Mouse (Mus musculus) intestine, postnatal 0 days (tissue): ENCODE results near the gene Hils1. TPM values are rescaled to one million over a fixed set of nuclear protein-coding genes. Genes with fewer than 3 reads are reported as not detected.

Source experiments
- ATAC-seq: fragments of 200-750 bp; cut with Nextera tagmentation; 2 replicates; pipeline ENCODE4 v1.8.0; 2017; ENCODE audit warnings: mild to moderate bottlenecking, moderate TSS enrichment, moderate library complexity
- H3K27ac ChIP-seq: fragments of 300-500 bp; sonication (generic); 2 replicates; pipeline ENCODE4 v1.5.1; 2014; ENCODE audit warnings: mild to moderate bottlenecking, low read depth, low read length, moderate library complexity
- H3K27me3 ChIP-seq: fragments of 300-500 bp; sonication (generic); replicated peaks from 2 replicates; pipeline ENCODE4 v1.6.1; 2014; ENCODE audit warnings: low read length, mixed read lengths; ENCODE audit not compliant: control insufficient read depth, insufficient read depth
- H3K36me3 ChIP-seq: fragments of 300-500 bp; sonication (generic); 2 replicates; pipeline ENCODE4 v1.6.1; 2014; ENCODE audit warnings: mild to moderate bottlenecking, moderate library complexity; ENCODE audit not compliant: control insufficient read depth, insufficient read depth
- H3K4me1 ChIP-seq: fragments of 300-500 bp; sonication (generic); replicated peaks from 2 replicates; pipeline ENCODE4 v1.6.1; 2014; ENCODE audit warnings: antibody characterized with exemption, low read length, mixed read lengths; ENCODE audit not compliant: control insufficient read depth, insufficient read depth
- H3K4me2 ChIP-seq: fragments of 300-500 bp; sonication (generic); replicated peaks from 2 replicates; pipeline ENCODE4 v1.6.1; 2014; ENCODE audit warnings: low read depth, mild to moderate bottlenecking, moderate library complexity
- H3K4me3 ChIP-seq: fragments of 300-500 bp; sonication (generic); 2 replicates; pipeline ENCODE4 v1.5.1; 2014; ENCODE audit warnings: low read depth, low read length
- H3K9ac ChIP-seq: fragments of 300-500 bp; sonication (generic); 2 replicates; pipeline ENCODE4 v1.6.1; 2014; ENCODE audit warnings: mild to moderate bottlenecking, low read depth, low read length
- H3K9me3 ChIP-seq: fragments of 300-500 bp; sonication (generic); 2 replicates; pipeline ENCODE4 v1.6.1; 2016; ENCODE audit warnings: mixed run types; ENCODE audit not compliant: control insufficient read depth
- CTCF ChIP-seq: sonication (generic); IDR thresholded peaks from 2 replicates; pipeline ENCODE4 v1.5.1; 2016; ENCODE audit warnings: low read depth, mild to moderate bottlenecking, control low read depth, antibody characterized with exemption, moderate library complexity
- WGBS: fragments of 180-500 bp; shearing (Covaris S2); extraction: QIAGEN DNeasy Blood & Tissue Kit; methylation state at CpG from one replicate; pipeline ENCODE4 v1.1.7; 2014; 5-methylcytosine and 5-hydroxymethylcytosine counted together
- polyA plus RNA-seq: library from polyadenylated mRNA; unstranded; fragments of >200 nt; fragmentation: Nextera tagmentation; extraction: Ambion mirVana; gene quantifications from 2 replicates; pipeline ENCODE4 v1.2.1, GENCODE M21; 2015

Gene Hils1
- polyA plus RNA-seq, 1 experiment from 2014 or later = not detected

DNA sequence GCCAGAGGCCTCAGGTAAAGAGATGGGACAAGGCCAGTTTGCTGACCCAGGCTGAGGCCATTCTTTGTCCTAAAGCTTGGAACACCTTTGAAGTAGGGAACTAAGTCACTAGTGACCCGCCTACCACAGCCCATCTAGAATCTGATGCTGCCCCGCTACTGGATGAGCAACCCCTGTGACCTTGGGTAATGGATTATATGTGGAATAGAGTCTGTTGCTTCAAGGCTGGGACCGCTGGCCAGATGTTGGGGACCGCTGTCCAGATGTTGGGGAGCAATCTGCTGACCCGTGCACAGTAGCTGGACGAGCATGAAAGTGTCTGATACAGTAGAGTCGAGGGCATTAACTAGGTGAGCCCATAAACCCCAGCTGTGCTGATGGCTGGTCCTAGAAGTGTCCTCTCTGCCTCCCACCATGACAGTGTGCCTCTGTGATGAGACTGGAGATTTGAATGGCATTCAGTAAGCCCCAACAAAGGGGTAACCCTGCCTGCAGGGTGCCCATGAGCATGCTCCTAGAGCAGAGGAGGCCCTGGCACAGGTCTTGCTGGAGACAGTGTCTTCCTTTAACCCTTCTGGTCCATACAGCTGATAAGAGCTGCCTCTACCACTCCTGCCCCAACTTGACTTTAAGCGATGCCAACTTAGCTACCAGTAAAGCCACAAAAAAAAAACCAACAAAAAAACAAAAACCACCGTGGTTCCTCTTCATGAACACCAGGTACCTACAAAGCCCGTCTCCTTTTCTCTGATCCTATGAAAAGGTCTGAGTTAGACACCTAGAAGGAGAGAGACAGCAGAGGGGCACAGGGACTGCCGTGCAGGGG, 27.8 kb downstream of the Hils1 start:
- Histone ChIP-seq H3K4me3 (no peak overlapping the region), H3K9ac (0 out of 2 replicates have a peak overlapping the region, but pooled peaks have one; percentile 11), H3K9me3 (no peaks in the 10 kb centered on the region), H3K4me2 (peak overlapping the region; percentile 13; the same call in 1 of the 2 replicates), H3K36me3 (peaks cover 34% of the 10 kb centered on the region), H3K27ac (no peak overlapping the region), H3K27me3 (no peaks in the 10 kb centered on the region), H3K4me1 (peaks cover 27% of the 10 kb centered on the region)
- no peak for ATAC-seq
- 79% methylated on average over 11 of the region's 11 CpGs for WGBS
- no peak for TF ChIP-seq CTCF

GRCm38 (mm10) chr11:94996101-94996500, 28.7 kb downstream of the Hils1 start:
- Histone ChIP-seq H3K4me1 (peaks cover 27% of the 10 kb centered on the region), H3K36me3 (peaks cover 40% of the 10 kb centered on the region), H3K27ac (peak overlapping the region; percentile 35; the same call in 1 of the 2 replicates), H3K9me3 (no peaks in the 10 kb centered on the region), H3K4me2 (no peak overlapping the region), H3K27me3 (no peaks in the 10 kb centered on the region), H3K9ac (no peak overlapping the region), H3K4me3 (no peak overlapping the region)
- TF ChIP-seq CTCF = no peak
- ATAC-seq = no peak
- WGBS = 81% methylated on average over 8 of the region's 8 CpGs

DNA sequence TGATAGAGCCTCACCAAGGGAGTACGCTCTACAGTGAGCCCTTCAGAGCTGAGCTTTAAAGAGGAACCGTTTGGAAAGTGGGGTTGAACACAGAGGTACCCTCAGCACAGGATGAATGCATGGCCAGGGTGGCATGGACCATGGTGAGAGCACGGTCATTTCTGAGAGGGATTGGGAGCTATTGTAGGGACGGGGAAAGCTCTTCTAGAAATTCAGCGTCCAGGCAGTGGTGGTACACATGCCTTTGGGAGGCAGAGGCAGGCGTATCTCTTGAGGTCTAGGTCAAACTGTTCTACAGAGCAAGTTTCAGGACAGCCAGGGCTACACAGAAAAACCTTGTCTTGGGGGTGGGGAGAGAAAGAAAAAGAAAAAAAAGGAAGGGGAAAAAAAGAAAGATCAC, 29.6 kb downstream of the Hils1 start:
- no peak for ATAC-seq
- Histone ChIP-seq H3K4me2 (no peak overlapping the region; the same call in 1 of the 2 replicates), H3K27ac (no peak overlapping the region), H3K9ac (no peak overlapping the region), H3K4me3 (no peak overlapping the region), H3K9me3 (no peaks in the 10 kb centered on the region), H3K36me3 (peaks cover 45% of the 10 kb centered on the region), H3K4me1 (peaks cover 27% of the 10 kb centered on the region), H3K27me3 (no peaks in the 10 kb centered on the region)
- 92% methylated on average over 6 of the region's 6 CpGs for WGBS
- TF ChIP-seq CTCF = no peak

DNA sequence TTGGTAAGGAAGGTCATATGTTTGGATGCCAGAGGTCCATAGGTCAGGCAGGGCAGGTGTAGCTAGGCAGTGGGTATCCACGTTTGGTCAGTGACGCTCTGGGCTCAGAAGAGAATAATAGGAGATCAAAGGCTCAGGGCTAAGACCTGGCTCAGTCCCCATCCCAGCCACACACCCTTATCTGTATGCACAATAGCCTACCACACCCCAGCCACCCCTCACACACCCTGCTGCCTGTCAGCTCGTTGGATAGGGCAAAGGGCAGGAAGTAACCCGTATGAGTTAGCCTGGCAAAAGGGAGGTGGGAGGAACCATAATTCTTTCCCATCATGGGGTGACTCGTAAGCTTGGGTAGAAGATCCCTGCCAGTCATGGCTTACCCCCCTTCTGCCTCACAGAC, 30.2 kb downstream of the Hils1 start:
- Histone ChIP-seq H3K4me3 (no peak overlapping the region), H3K27ac (no peak overlapping the region), H3K4me2 (no peak overlapping the region)

DNA sequence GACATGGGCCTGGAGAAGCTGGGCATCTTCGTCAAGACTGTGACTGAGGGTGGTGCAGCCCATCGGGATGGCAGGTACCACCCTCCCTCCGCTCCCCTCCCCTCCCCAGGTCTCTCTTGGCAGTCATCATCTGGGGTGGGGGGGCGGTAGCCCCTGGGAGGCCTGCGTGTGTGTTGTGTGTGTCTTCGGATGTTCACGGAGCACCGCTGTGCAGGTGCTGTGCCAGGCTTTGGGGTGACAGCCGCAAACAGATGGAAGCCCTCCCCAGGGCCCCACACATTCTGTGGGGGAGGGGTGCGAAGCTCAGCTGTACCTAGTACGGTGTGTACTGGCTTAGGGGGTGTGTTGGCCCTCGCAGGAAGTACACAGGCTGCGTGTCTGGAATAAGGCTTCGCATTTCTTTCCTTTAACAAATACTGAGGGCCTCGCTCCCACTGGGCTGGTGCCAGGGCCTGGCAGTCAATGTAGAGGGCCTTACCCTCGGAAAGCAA, 30.7 kb downstream of the Hils1 start:
- Histone ChIP-seq H3K27me3 (no peaks in the 10 kb centered on the region), H3K4me3 (no peak overlapping the region), H3K4me1 (peaks cover 27% of the 10 kb centered on the region), H3K27ac (0 out of 2 replicates have a peak overlapping the region, but pooled peaks have one; percentile 15), H3K9me3 (no peaks in the 10 kb centered on the region), H3K36me3 (peaks cover 56% of the 10 kb centered on the region), H3K9ac (no peak overlapping the region), H3K4me2 (no peak overlapping the region)
- ATAC-seq = peak; percentile 9; the same call in 1 of the 2 replicates
- no peak for TF ChIP-seq CTCF
- 63% methylated on average over 16 of the region's 16 CpGs for WGBS

More for the DNA sequence above, 30.2 kb downstream of the Hils1 start:
- no peak for TF ChIP-seq CTCF
- peak; percentile 65 for ATAC-seq
- H3K36me3 ChIP-seq = peaks cover 51% of the 10 kb centered on the region
- no peaks in the 10 kb centered on the region for H3K27me3 ChIP-seq
- H3K9me3 ChIP-seq = no peaks in the 10 kb centered on the region
- H3K4me1 ChIP-seq = peaks cover 27% of the 10 kb centered on the region
- 28% methylated on average over 5 of the region's 5 CpGs for WGBS
- H3K9ac ChIP-seq = no peak overlapping the region

DNA sequence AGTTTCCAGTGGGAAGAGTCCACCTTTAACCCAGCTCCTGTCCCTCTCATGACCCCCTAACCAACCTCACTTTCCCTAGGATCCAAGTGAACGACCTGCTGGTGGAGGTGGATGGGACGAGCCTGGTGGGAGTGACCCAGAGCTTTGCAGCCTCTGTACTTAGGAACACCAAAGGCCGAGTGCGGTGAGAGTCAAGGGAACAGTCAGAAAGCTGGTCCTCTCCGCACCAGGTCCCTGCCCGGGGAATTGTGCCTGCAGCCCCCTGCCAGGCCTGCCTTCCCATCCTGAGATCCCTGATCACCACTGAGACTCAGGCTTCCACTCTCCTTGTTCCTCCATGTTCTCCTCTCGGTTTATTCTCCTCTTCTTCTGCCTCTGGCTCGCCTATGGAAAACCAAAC, 32.7 kb downstream of the Hils1 start:
- no peak for ATAC-seq
- no peak for TF ChIP-seq CTCF

More for the DNA sequence above, 32.7 kb downstream of the Hils1 start:
- Histone ChIP-seq H3K9ac (no peak overlapping the region), H3K4me1 (peaks cover 15% of the 10 kb centered on the region; the same call in 1 of the 2 replicates), H3K27me3 (no peaks in the 10 kb centered on the region), H3K27ac (no peak overlapping the region), H3K4me2 (no peak overlapping the region), H3K4me3 (no peak overlapping the region), H3K36me3 (peaks cover 73% of the 10 kb centered on the region), H3K9me3 (no peaks in the 10 kb centered on the region)
- 80% methylated on average over 8 of the region's 8 CpGs for WGBS
